10 mouse cellular contexts compared by ENCODE assay signal in the genomic region with DNA sequence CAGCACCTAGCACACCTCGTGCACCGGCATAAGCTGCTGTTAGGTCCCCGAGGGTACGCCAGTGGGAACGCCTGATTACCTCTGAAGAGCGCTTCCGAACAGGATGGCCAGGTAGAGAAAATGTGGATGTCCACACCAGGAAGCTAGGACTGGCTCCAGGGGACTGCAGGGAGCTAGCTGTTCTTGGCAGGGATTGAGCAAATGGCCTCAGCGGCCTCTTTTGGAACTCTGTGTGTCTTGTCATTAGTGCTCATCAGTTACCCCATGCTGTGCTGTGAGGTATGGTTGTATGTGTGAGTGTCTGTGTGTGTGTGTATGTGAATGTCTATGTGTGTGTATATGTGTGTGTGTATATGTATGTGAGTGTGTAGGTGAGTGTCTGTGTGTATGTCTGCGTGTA. TPM values are rescaled to one million over a fixed set of nuclear protein-coding genes. Genes with fewer than 3 reads are reported as not detected.
DNase-seq lines count a peak whose midpoint lies in the region; ATAC-seq and TF ChIP-seq lines count a peak whose summit lies in the region.
"Had no signal": no experiment of that assay in that cellular context is flagged by ENCODE, and none has a peak within 500 bp of the region (broad histone marks: within the 10 kb centered on the region; RNA-seq: fewer than 3 reads in every experiment).

No protein-coding gene starts in this region.

- H3K4me1 ChIP-seq in heart, embryonic 13.5 days: peaks cover 38% of the 10 kb centered on the region
- peaks cover 8% of the 10 kb centered on the region for H3K4me1 ChIP-seq in embryonic facial prominence, embryonic 11.5 days (ENCODE audit: control insufficient read depth, insufficient read depth, low read length)
- H3K4me1 ChIP-seq in hindbrain, embryonic 16.5 days (ENCODE audit: control insufficient read depth, insufficient read depth, low read depth, low read length): peaks cover 24% of the 10 kb centered on the region
- H3K4me1 ChIP-seq in midbrain, postnatal 0 days (ENCODE audit: insufficient read depth, low read length): peaks cover 9% of the 10 kb centered on the region; the same call in 1 of the 2 replicates

- H3K4me2 ChIP-seq in heart, embryonic 13.5 days: peak overlapping the region; percentile 99
- H3K4me2 ChIP-seq in embryonic facial prominence, embryonic 11.5 days (ENCODE audit: low read depth, low read length): peak overlapping the region; percentile 7; the same call in 1 of the 2 replicates
- H3K4me2 ChIP-seq in hindbrain, embryonic 16.5 days (ENCODE audit: low read length): peak overlapping the region; percentile 77
- H3K4me2 ChIP-seq in midbrain, postnatal 0 days (ENCODE audit: low read depth, low read length, poor library complexity, severe bottlenecking): peak overlapping the region; percentile 74

- peak overlapping the region; percentile 79; the same call in 1 of the 2 replicates for H3K4me3 ChIP-seq in heart, embryonic 13.5 days
- peak overlapping the region; percentile 97; the same call in 1 of the 2 replicates for H3K4me3 ChIP-seq in embryonic facial prominence, embryonic 11.5 days (ENCODE audit: low read depth, low read length)
- peak overlapping the region; percentile 94 for H3K4me3 ChIP-seq in hindbrain, embryonic 16.5 days (ENCODE audit: low read length)
- H3K4me3 ChIP-seq in midbrain, postnatal 0 days (ENCODE audit: low read depth, low read length): peak overlapping the region; percentile 90
- H3K4me3 ChIP-seq in gastrocnemius, adult 2 months: no peak overlapping the region

- TF ChIP-seq CTCF in midbrain, postnatal 0 days (IDR thresholded peaks at IDR 0.05): no peak
- TF ChIP-seq CTCF in gastrocnemius, adult 2 months (IDR thresholded peaks at IDR 0.05): no peak

- H3K36me3 ChIP-seq in heart, embryonic 13.5 days: no peaks in the 10 kb centered on the region
- H3K36me3 ChIP-seq in embryonic facial prominence, embryonic 11.5 days (replicated peaks; ENCODE audit: control insufficient read depth, insufficient read depth, low read depth, low read length): no peaks in the 10 kb centered on the region
- no peaks in the 10 kb centered on the region for H3K36me3 ChIP-seq in hindbrain, embryonic 16.5 days (ENCODE audit: control insufficient read depth, insufficient read depth, low read length)
- H3K36me3 ChIP-seq in midbrain, postnatal 0 days (ENCODE audit: insufficient read depth, low read length): no peaks in the 10 kb centered on the region
- H3K36me3 ChIP-seq: heart, embryonic 10.5 days had no signal

- 71% methylated on average over 9 of the region's 9 CpGs for WGBS in heart, embryonic 13.5 days
- 80% methylated on average over 9 of the region's 9 CpGs for WGBS in embryonic facial prominence, embryonic 11.5 days
- WGBS in hindbrain, embryonic 16.5 days: 53% methylated on average over 9 of the region's 9 CpGs
- 71% methylated on average over 9 of the region's 9 CpGs for WGBS in midbrain, postnatal 0 days

- ATAC-seq in heart, embryonic 13.5 days (ENCODE audit: extremely low read depth, insufficient number of reproducible peaks, low FRiP score, low TSS enrichment): no peak
- ATAC-seq in embryonic facial prominence, embryonic 11.5 days (replicated peaks; ENCODE audit: insufficient number of reproducible peaks, low FRiP score, low TSS enrichment, low read depth): no peak
- no peak for ATAC-seq in hindbrain, embryonic 16.5 days
- ATAC-seq in midbrain, postnatal 0 days (ENCODE audit: low FRiP score): no peak

- H3K9me3 ChIP-seq in heart, embryonic 13.5 days: no peaks in the 10 kb centered on the region
- no peaks in the 10 kb centered on the region for H3K9me3 ChIP-seq in embryonic facial prominence, embryonic 11.5 days (replicated peaks; ENCODE audit: control insufficient read depth, low read length)
- no peaks in the 10 kb centered on the region for H3K9me3 ChIP-seq in hindbrain, embryonic 16.5 days (ENCODE audit: control insufficient read depth, low read length)
- H3K9me3 ChIP-seq in midbrain, postnatal 0 days (ENCODE audit: low read length): no peaks in the 10 kb centered on the region
- H3K9me3 ChIP-seq: heart, embryonic 10.5 days had no signal

- no peak for DNase-seq in heart, postnatal 4 days
- no peak for DNase-seq in embryonic facial prominence, embryonic 11.5 days (ENCODE audit: low spot score)
- DNase-seq in midbrain, postnatal 0 days (ENCODE audit: low spot score): peak; percentile 22
- no peak for DNase-seq in left cerebral cortex, postnatal 10 days (ENCODE audit: extremely low spot score in 1 of 2, low spot score in 2 of 2)
- DNase-seq in right cerebral cortex, postnatal 4 days: no peak
- no peak for DNase-seq in gastrocnemius, adult 2 months

- peaks cover 52% of the 10 kb centered on the region for H3K27me3 ChIP-seq in heart, embryonic 13.5 days (replicated peaks)
- no peaks in the 10 kb centered on the region for H3K27me3 ChIP-seq in embryonic facial prominence, embryonic 11.5 days (ENCODE audit: control insufficient read depth, insufficient read depth, low read length)
- H3K27me3 ChIP-seq in hindbrain, embryonic 16.5 days (replicated peaks; ENCODE audit: control insufficient read depth, insufficient read depth, low read length): no peaks in the 10 kb centered on the region
- no peaks in the 10 kb centered on the region for H3K27me3 ChIP-seq in midbrain, postnatal 0 days (ENCODE audit: insufficient read depth, low read length)

- H3K9ac ChIP-seq in heart, embryonic 13.5 days: no peak overlapping the region
- 0 out of 2 replicates have a peak overlapping the region, but pooled peaks have one; percentile 97 for H3K9ac ChIP-seq in embryonic facial prominence, embryonic 11.5 days (replicated peaks; ENCODE audit: low read length)
- peak overlapping the region; percentile 98 for H3K9ac ChIP-seq in hindbrain, embryonic 16.5 days (ENCODE audit: low read depth, low read length)
- H3K9ac ChIP-seq in midbrain, postnatal 0 days (replicated peaks; ENCODE audit: low read length, poor library complexity, severe bottlenecking): peak overlapping the region; percentile 96

- intact Hi-C loops in left cerebral cortex, postnatal 10 days (cut with DNase I): no loop called here
- intact Hi-C loops in gastrocnemius, adult 2 months (cut with DNase I): no loop called here

- H3K27ac ChIP-seq in heart, embryonic 13.5 days (replicated peaks): no peak overlapping the region
- no peak overlapping the region for H3K27ac ChIP-seq in embryonic facial prominence, embryonic 11.5 days (replicated peaks; ENCODE audit: low read depth, low read length)
- H3K27ac ChIP-seq in hindbrain, embryonic 16.5 days (ENCODE audit: low read depth, low read length): no peak overlapping the region
- no peak overlapping the region for H3K27ac ChIP-seq in midbrain, postnatal 0 days (ENCODE audit: low read depth, low read length)
- no peak overlapping the region for H3K27ac ChIP-seq in gastrocnemius, adult 2 months
- H3K27ac ChIP-seq: heart, embryonic 10.5 days had no signal

RNA-seq across cellular contexts. Expression of a gene that starts 1.8 kb away (rescaled TPM):
- polyA plus RNA-seq in heart, embryonic 13.5 days (2015; fragmentation: Nextera tagmentation; extraction: Ambion mirVana): 1.2 and 1.3 TPM in 2 replicates
- 1 to 10 TPM; 2.5 TPM for total RNA-seq in heart, postnatal 4 days (2021)
- polyA plus RNA-seq in embryonic facial prominence, embryonic 11.5 days (2014; fragmentation: Nextera tagmentation; extraction: Ambion mirVana): 9.9 and 10.5 TPM in 2 replicates
- polyA plus RNA-seq in hindbrain, embryonic 16.5 days (2015; fragmentation: Nextera tagmentation; extraction: Ambion mirVana): 15.7 and 15.8 TPM in 2 replicates
- total RNA-seq in midbrain, postnatal 0 days (2014; rRNA removed): 101 and 103 TPM in 2 replicates
- 13.3 and 14.4 TPM in 2 replicates for polyA plus RNA-seq in midbrain, postnatal 0 days (2015; fragmentation: Nextera tagmentation; extraction: Ambion mirVana)
- total RNA-seq in left cerebral cortex, postnatal 10 days (2021): 10 to 100 TPM; 94.2 to 98.8 TPM
- under 1 TPM; 0.61 to 0.78 TPM for total RNA-seq in gastrocnemius, adult 2 months (2021)
- total RNA-seq: monocyte, adult 5-6 weeks had no signal

RNA-seq across cellular contexts. Expression of a gene that starts 42.4 kb away (rescaled TPM):
- 29.4 and 31.1 TPM in 2 replicates for polyA plus RNA-seq in heart, embryonic 13.5 days (2015; fragmentation: Nextera tagmentation; extraction: Ambion mirVana)
- 10 to 100 TPM; 36.5 to 37.0 TPM for total RNA-seq in heart, postnatal 4 days (2021)
- polyA plus RNA-seq in embryonic facial prominence, embryonic 11.5 days (2014; fragmentation: Nextera tagmentation; extraction: Ambion mirVana): 26.8 and 26.9 TPM in 2 replicates
- polyA plus RNA-seq in hindbrain, embryonic 16.5 days (2015; fragmentation: Nextera tagmentation; extraction: Ambion mirVana): 37.1 and 39.9 TPM in 2 replicates
- 43.5 and 58.5 TPM in 2 replicates for total RNA-seq in midbrain, postnatal 0 days (2014; rRNA removed)
- polyA plus RNA-seq in midbrain, postnatal 0 days (2015; fragmentation: Nextera tagmentation; extraction: Ambion mirVana): 23.6 and 27.9 TPM in 2 replicates
- total RNA-seq in left cerebral cortex, postnatal 10 days (2021): 10 to 100 TPM; 26.8 to 32.5 TPM
- total RNA-seq in gastrocnemius, adult 2 months (2021): 10 to 100 TPM; 13.0 to 16.1 TPM

RNA-seq across cellular contexts. Expression of a gene that starts 58.5 kb away (rescaled TPM):
- polyA plus RNA-seq in heart, embryonic 13.5 days (2015; fragmentation: Nextera tagmentation; extraction: Ambion mirVana): 25.5 and 25.9 TPM in 2 replicates
- total RNA-seq in heart, postnatal 4 days (2021): 10 to 100 TPM; 38.0 to 38.3 TPM
- polyA plus RNA-seq in embryonic facial prominence, embryonic 11.5 days (2014; fragmentation: Nextera tagmentation; extraction: Ambion mirVana): 35.7 and 36.7 TPM in 2 replicates
- 29.0 and 38.1 TPM in 2 replicates for polyA plus RNA-seq in hindbrain, embryonic 16.5 days (2015; fragmentation: Nextera tagmentation; extraction: Ambion mirVana)
- total RNA-seq in midbrain, postnatal 0 days (2014; rRNA removed): 46.3 and 47.2 TPM in 2 replicates
- 19.4 and 21.9 TPM in 2 replicates for polyA plus RNA-seq in midbrain, postnatal 0 days (2015; fragmentation: Nextera tagmentation; extraction: Ambion mirVana)
- 10 to 100 TPM; 30.7 to 31.1 TPM for total RNA-seq in left cerebral cortex, postnatal 10 days (2021)
- total RNA-seq in gastrocnemius, adult 2 months (2021): 10 to 100 TPM; 20.6 to 24.6 TPM

Comparison
In these comparisons a context has a peak if more than half of its experiments do, and no peak if none do; other contexts are left out.
1. H3K4me2 ChIP-seq: peak in every context shown above with its lines; median percentile 99 in heart, embryonic 13.5 days; 77 in hindbrain, embryonic 16.5 days; 74 in midbrain, postnatal 0 days; 7 in embryonic facial prominence, embryonic 11.5 days.
2. RNA of a gene that starts 1.8 kb away (total RNA-seq): 101 to 103 TPM in midbrain, postnatal 0 days and 94.2 to 98.8 TPM in left cerebral cortex, postnatal 10 days; 2.5 TPM in heart, postnatal 4 days and 0.61 to 0.78 TPM in gastrocnemius, adult 2 months; every median in the first group is over 10 times any median in the second.